Mouse (Mus musculus) bone marrow, adult 2 months (tissue): ENCODE measurements around the gene Otud7b.

Source experiments
- CTCF ChIP-seq: fragments of 200-500 bp; IDR thresholded peaks from 2 replicates; pipeline ENCODE4 v1.5.1; 2011; ENCODE audit warnings: low read length, control low read depth; ENCODE audit not compliant: control insufficient read depth, insufficient read depth
- POLR2A ChIP-seq: fragments of 200-500 bp; IDR thresholded peaks from 2 replicates; pipeline ENCODE4 v1.6.1; 2011; ENCODE audit warnings: low read depth, mild to moderate bottlenecking, control low read depth, low read length, borderline replicate concordance; ENCODE audit not compliant: control insufficient read depth

GRCm38 (mm10) chr3:96091966-96092365, 12.4 kb upstream of the Otud7b start:
- TF ChIP-seq POLR2A (no peak), CTCF (no peak)
